Mouse (Mus musculus): Measurements from ENCODE around the gene Thtpa. TPM values are rescaled to one million over a fixed set of nuclear protein-coding genes. Genes with fewer than 3 reads are reported as not detected.

The Thtpa gene
- polyA plus RNA-seq, 1 experiment from 2014 or later = 19.8 TPM

DNA sequence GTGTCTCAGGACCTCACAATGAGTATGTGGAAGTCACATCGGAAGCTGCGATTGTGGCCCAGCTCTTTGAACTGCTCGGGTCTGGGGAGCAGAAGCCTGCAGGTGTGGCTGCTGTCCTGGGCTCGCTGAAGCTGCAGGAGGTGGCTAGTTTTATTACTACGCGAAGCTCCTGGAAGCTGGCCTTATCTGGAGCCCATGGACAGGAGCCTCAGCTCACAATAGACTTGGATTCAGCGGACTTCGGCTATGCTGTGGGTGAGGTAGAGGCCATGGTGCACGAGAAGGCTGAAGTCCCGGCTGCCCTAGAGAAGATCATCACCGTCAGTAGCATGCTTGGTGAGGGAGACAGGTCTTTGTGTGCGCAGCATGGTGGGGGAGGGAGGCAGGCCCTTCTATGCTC, 1.1 kb downstream of the Thtpa start:
- H3K9ac ChIP-seq (replicated peaks; ENCODE audit: low read depth, low read length) = peak overlapping the region; percentile 28; the same call in 1 of the 2 replicates
- H3K4me3 ChIP-seq (ENCODE audit: low read depth, low read length) = peak overlapping the region; percentile 50
- ATAC-seq (ENCODE audit: insufficient number of reproducible peaks, insufficient read depth, low FRiP score, low read depth) = no peak
- no peaks in the 10 kb centered on the region for H3K9me3 ChIP-seq (ENCODE audit: control insufficient read depth, low read depth, low read length)
- 57% methylated on average over 12 of the region's 12 CpGs for WGBS
- H3K4me1 ChIP-seq (ENCODE audit: control insufficient read depth, insufficient read depth, low read length) = peaks cover 17% of the 10 kb centered on the region
- peak overlapping the region; percentile 68 for H3K4me2 ChIP-seq (replicated peaks; ENCODE audit: low read depth, low read length)
- peak overlapping the region; percentile 59; the same call in 1 of the 2 replicates for H3K27ac ChIP-seq (ENCODE audit: low read length)
- H3K36me3 ChIP-seq (ENCODE audit: control insufficient read depth, insufficient read depth, low read length) = peaks cover 10% of the 10 kb centered on the region
- H3K27me3 ChIP-seq (ENCODE audit: control insufficient read depth, insufficient read depth, low read length) = no peaks in the 10 kb centered on the region

DNA sequence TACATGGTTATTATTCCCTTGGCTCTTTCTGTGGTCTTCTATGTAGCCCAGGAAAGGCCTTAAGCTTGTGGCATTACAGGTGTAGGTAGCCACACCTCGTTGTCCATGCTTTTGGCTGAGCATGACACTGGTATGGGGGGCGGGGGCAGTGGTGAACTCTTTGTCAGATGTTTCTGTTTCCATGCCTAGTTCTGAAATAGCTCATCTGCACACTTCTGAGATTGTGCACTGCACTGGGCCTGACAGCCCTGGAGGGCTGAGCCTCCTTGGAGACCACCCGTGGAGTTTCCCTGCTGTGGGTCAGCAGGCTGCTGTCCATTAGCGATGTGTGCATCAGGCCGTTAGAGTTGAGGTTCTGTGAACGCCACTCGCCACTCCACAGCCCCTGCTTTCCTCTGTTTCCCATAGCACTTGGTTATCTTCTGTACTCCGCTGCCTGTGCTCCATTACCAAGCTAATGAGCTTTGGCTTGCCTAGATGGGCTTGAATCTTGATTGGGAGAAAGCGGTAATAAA, 2.0 kb downstream of the Thtpa start:
- no peak overlapping the region for H3K9ac ChIP-seq (replicated peaks; ENCODE audit: low read depth, low read length)
- ATAC-seq (ENCODE audit: insufficient number of reproducible peaks, insufficient read depth, low FRiP score, low read depth) = no peak

GRCm38 (mm10) chr14:55097646-55098045, 3.1 kb downstream of the Thtpa start:
- Histone ChIP-seq H3K4me2 (replicated peaks; ENCODE audit: low read depth, low read length) (no peak overlapping the region), H3K27me3 (ENCODE audit: control insufficient read depth, insufficient read depth, low read length) (no peaks in the 10 kb centered on the region), H3K4me3 (ENCODE audit: low read depth, low read length) (no peak overlapping the region), H3K4me1 (ENCODE audit: control insufficient read depth, insufficient read depth, low read length) (peaks cover 17% of the 10 kb centered on the region), H3K27ac (ENCODE audit: low read length) (no peak overlapping the region; the same call in 1 of the 2 replicates), H3K36me3 (ENCODE audit: control insufficient read depth, insufficient read depth, low read length) (peaks cover 10% of the 10 kb centered on the region), H3K9ac (replicated peaks; ENCODE audit: low read depth, low read length) (no peak overlapping the region), H3K9me3 (ENCODE audit: control insufficient read depth, low read depth, low read length) (no peaks in the 10 kb centered on the region)
- 59% methylated on average over 10 of the region's 10 CpGs for WGBS
- ATAC-seq (ENCODE audit: insufficient number of reproducible peaks, insufficient read depth, low FRiP score, low read depth) = no peak

More for the DNA sequence above, 2.0 kb downstream of the Thtpa start:
- Histone ChIP-seq H3K4me2 (replicated peaks; ENCODE audit: low read depth, low read length) (peak overlapping the region; percentile 12; the same call in 1 of the 2 replicates), H3K4me3 (ENCODE audit: low read depth, low read length) (no peak overlapping the region), H3K36me3 (ENCODE audit: control insufficient read depth, insufficient read depth, low read length) (peaks cover 10% of the 10 kb centered on the region), H3K9me3 (ENCODE audit: control insufficient read depth, low read depth, low read length) (no peaks in the 10 kb centered on the region), H3K27me3 (ENCODE audit: control insufficient read depth, insufficient read depth, low read length) (no peaks in the 10 kb centered on the region), H3K27ac (ENCODE audit: low read length) (no peak overlapping the region), H3K4me1 (ENCODE audit: control insufficient read depth, insufficient read depth, low read length) (peaks cover 17% of the 10 kb centered on the region)
- WGBS = 49% methylated on average over 9 of the region's 9 CpGs

- no peak overlapping the region for H3K27ac ChIP-seq (ENCODE audit: low read length)
- 69% methylated on average over 4 of the region's 4 CpGs for WGBS
- ATAC-seq (ENCODE audit: insufficient number of reproducible peaks, insufficient read depth, low FRiP score, low read depth) = no peak
Measured at GRCm38 (mm10) chr14:55098067-55098466, 3.5 kb downstream of the Thtpa start.

GRCm38 (mm10) chr14:55101592-55101991, 7.0 kb downstream of the Thtpa start:
- no peak overlapping the region for H3K4me3 ChIP-seq (ENCODE audit: low read depth, low read length)
- ATAC-seq (ENCODE audit: insufficient number of reproducible peaks, insufficient read depth, low FRiP score, low read depth) = no peak
- H3K9ac ChIP-seq (replicated peaks; ENCODE audit: low read depth, low read length) = no peak overlapping the region
- peaks cover 10% of the 10 kb centered on the region for H3K36me3 ChIP-seq (ENCODE audit: control insufficient read depth, insufficient read depth, low read length)
- WGBS = 57% methylated on average over 4 of the region's 4 CpGs
- no peaks in the 10 kb centered on the region for H3K9me3 ChIP-seq (ENCODE audit: control insufficient read depth, low read depth, low read length)
- no peak overlapping the region for H3K4me2 ChIP-seq (replicated peaks; ENCODE audit: low read depth, low read length)
- no peaks in the 10 kb centered on the region for H3K27me3 ChIP-seq (ENCODE audit: control insufficient read depth, insufficient read depth, low read length)
- 0 out of 2 replicates have a peak, but pooled peaks cover 5% of the 10 kb centered on the region for H3K4me1 ChIP-seq (ENCODE audit: control insufficient read depth, insufficient read depth, low read length)
- no peak overlapping the region for H3K27ac ChIP-seq (ENCODE audit: low read length)

More at GRCm38 (mm10) chr14:55098067-55098466, 3.5 kb downstream of the Thtpa start:
- Histone ChIP-seq H3K4me2 (replicated peaks; ENCODE audit: low read depth, low read length) (no peak overlapping the region), H3K9me3 (ENCODE audit: control insufficient read depth, low read depth, low read length) (no peaks in the 10 kb centered on the region), H3K36me3 (ENCODE audit: control insufficient read depth, insufficient read depth, low read length) (peaks cover 10% of the 10 kb centered on the region), H3K9ac (replicated peaks; ENCODE audit: low read depth, low read length) (no peak overlapping the region), H3K4me3 (ENCODE audit: low read depth, low read length) (no peak overlapping the region), H3K4me1 (ENCODE audit: control insufficient read depth, insufficient read depth, low read length) (peaks cover 17% of the 10 kb centered on the region), H3K27me3 (ENCODE audit: control insufficient read depth, insufficient read depth, low read length) (no peaks in the 10 kb centered on the region)

DNA sequence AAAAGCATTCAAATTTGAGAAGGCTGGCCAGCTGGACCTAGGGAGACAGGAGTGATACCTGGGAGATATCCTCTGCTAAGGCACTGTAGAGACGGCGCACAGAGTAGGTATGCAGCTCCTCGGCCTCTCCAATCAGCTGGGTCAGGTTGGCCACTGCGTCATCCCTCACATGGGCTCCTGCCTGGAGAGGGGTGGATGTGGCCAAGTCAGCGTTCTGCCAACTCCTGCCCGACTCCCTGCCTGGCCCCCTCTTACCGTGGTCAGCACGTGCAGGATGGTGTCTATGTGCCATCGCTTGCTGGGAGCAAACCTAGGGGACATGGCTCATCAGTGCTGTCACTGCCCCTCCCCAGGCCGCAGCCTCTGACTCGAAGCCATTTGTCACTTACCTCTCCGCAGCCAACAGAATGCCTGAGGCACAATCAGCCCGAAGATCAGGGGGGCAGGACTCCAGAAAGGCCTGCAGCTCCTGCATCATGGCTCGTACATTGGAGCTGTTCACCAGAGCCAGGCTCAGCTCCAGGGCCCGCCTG, 7.7 kb downstream of the Thtpa start:
- WGBS = 74% methylated on average over 15 of the region's 15 CpGs
- Histone ChIP-seq H3K9ac (replicated peaks; ENCODE audit: low read depth, low read length) (no peak overlapping the region), H3K4me3 (ENCODE audit: low read depth, low read length) (no peak overlapping the region)

GRCm38 (mm10) chr14:55104365-55104764, 9.8 kb downstream of the Thtpa start:
- Histone ChIP-seq H3K27me3 (ENCODE audit: control insufficient read depth, insufficient read depth, low read length) (no peaks in the 10 kb centered on the region), H3K4me1 (ENCODE audit: control insufficient read depth, insufficient read depth, low read length) (0 out of 2 replicates have a peak, but pooled peaks cover 7% of the 10 kb centered on the region), H3K27ac (ENCODE audit: low read length) (no peak overlapping the region), H3K9me3 (ENCODE audit: control insufficient read depth, low read depth, low read length) (no peaks in the 10 kb centered on the region), H3K36me3 (ENCODE audit: control insufficient read depth, insufficient read depth, low read length) (peaks cover under 1% of the 10 kb centered on the region; the same call in 1 of the 2 replicates), H3K9ac (replicated peaks; ENCODE audit: low read depth, low read length) (no peak overlapping the region), H3K4me2 (replicated peaks; ENCODE audit: low read depth, low read length) (no peak overlapping the region), H3K4me3 (ENCODE audit: low read depth, low read length) (no peak overlapping the region)
- no peak for ATAC-seq (ENCODE audit: insufficient number of reproducible peaks, insufficient read depth, low FRiP score, low read depth)
- WGBS = 82% methylated on average over 18 of the region's 18 CpGs

More for the DNA sequence above, 7.7 kb downstream of the Thtpa start:
- H3K4me1 ChIP-seq (ENCODE audit: control insufficient read depth, insufficient read depth, low read length) = no peaks in the 10 kb centered on the region
- H3K27ac ChIP-seq (ENCODE audit: low read length) = no peak overlapping the region
- H3K27me3 ChIP-seq (ENCODE audit: control insufficient read depth, insufficient read depth, low read length) = no peaks in the 10 kb centered on the region
- no peak overlapping the region for H3K4me2 ChIP-seq (replicated peaks; ENCODE audit: low read depth, low read length)
- ATAC-seq (ENCODE audit: insufficient number of reproducible peaks, insufficient read depth, low FRiP score, low read depth) = no peak
- H3K36me3 ChIP-seq (ENCODE audit: control insufficient read depth, insufficient read depth, low read length) = peaks cover 10% of the 10 kb centered on the region
- no peaks in the 10 kb centered on the region for H3K9me3 ChIP-seq (ENCODE audit: control insufficient read depth, low read depth, low read length)

DNA sequence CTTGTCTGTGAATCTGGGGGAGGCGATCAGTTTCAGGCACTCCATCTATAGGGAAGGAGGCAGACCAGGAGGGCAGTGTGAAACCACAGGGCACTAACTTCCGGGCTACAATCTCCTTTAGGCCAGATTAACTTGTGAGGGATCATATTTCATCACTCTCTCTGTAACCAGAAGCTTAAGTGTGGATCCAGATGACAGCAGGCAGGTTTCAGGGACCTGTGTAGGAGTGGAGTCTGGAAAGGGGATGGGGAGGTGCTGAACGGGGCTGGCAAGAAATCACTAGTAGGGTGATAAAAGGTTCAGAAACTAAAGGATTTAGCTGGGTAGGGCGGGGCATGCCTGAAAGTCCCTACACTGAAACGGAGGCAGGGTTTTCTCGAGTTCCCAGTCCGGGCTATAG, 10.8 kb downstream of the Thtpa start:
- Histone ChIP-seq H3K9ac (replicated peaks; ENCODE audit: low read depth, low read length) (peak overlapping the region; percentile 49; the same call in 1 of the 2 replicates), H3K27me3 (ENCODE audit: control insufficient read depth, insufficient read depth, low read length) (no peaks in the 10 kb centered on the region), H3K9me3 (ENCODE audit: control insufficient read depth, low read depth, low read length) (no peaks in the 10 kb centered on the region), H3K4me3 (ENCODE audit: low read depth, low read length) (peak overlapping the region; percentile 45), H3K27ac (ENCODE audit: low read length) (no peak overlapping the region; the same call in 1 of the 2 replicates), H3K4me2 (replicated peaks; ENCODE audit: low read depth, low read length) (peak overlapping the region; percentile 98), H3K36me3 (ENCODE audit: control insufficient read depth, insufficient read depth, low read length) (no peaks in the 10 kb centered on the region), H3K4me1 (ENCODE audit: control insufficient read depth, insufficient read depth, low read length) (0 out of 2 replicates have a peak, but pooled peaks cover 8% of the 10 kb centered on the region)
- ATAC-seq (ENCODE audit: insufficient number of reproducible peaks, insufficient read depth, low FRiP score, low read depth) = peak; percentile 1; the same call in 1 of the 2 replicates
- 5% methylated on average over 7 of the region's 7 CpGs for WGBS
